Mouse (Mus musculus): Measurements from ENCODE around the gene Hist1h2bc. TPM values are rescaled to one million over a fixed set of nuclear protein-coding genes. Genes with fewer than 3 reads are reported as not detected.

The Hist1h2bc gene
- 151 and 487 TPM in 2 replicates for polyA plus RNA-seq (2012; rRNA removed; ENCODE audit: low replicate concordance)

DNA sequence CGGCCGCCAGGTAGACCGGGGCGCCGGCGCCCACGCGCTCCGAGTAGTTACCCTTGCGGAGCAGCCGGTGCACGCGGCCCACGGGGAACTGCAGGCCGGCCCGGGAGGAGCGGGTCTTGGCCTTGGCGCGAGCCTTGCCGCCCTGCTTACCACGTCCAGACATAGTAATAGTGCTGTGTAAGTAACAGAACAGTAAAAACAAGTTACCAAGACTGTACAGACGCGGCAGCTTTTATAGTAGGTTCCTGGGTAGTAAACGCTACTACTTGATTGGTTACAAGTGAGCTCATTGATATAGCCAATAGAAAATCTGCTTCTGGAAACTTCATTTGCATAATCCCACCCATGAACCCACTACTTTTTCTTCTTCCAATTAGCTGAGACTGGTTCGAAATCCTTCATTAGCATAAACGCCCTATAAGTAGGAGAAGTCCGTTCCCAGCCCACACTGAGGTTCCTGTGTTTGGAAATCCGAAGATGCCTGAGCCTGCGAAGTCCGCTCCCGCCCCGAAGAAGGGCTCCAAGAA, at the start of gene Hist1h2bc, which contains the start of gene Hist1h2ac:
Hist1h2bc (plus strand) TSS at position 445 of the 527 bp plus-strand sequence.
Hist1h2ac (minus strand) TSS at position 194 of the 527 bp plus-strand sequence.

DNA sequence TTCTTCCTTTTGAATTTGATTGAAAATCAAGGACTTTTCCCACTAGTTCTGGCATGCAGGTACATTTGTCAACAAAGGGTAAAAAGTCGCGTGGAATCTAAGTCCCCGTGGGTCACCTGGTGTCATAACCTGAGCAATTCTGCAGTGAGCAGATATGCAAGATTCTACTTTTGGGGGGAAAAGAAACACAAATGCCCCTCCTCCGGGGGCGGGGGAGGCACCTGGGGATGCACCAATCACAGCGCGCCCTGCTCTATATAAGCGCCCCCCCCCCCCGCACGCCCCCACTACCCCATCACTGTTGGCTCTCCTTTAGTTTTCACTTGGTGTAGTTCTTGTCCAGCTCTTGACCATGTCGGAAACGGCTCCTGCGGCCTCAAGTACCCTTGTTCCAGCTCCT, 11.5 kb downstream of the Hist1h2bc start, which contains the start of gene Hist1h1t:
Hist1h1t (plus strand) TSS at position 301 of the 400 bp plus-strand sequence.

GRCm38 (mm10) chr13:23698300-23698693, 14.3 kb downstream of the Hist1h2bc start, which contains the start of gene Hist1h4c:
Hist1h4c (minus strand) TSS chr13:23698454.

DNA sequence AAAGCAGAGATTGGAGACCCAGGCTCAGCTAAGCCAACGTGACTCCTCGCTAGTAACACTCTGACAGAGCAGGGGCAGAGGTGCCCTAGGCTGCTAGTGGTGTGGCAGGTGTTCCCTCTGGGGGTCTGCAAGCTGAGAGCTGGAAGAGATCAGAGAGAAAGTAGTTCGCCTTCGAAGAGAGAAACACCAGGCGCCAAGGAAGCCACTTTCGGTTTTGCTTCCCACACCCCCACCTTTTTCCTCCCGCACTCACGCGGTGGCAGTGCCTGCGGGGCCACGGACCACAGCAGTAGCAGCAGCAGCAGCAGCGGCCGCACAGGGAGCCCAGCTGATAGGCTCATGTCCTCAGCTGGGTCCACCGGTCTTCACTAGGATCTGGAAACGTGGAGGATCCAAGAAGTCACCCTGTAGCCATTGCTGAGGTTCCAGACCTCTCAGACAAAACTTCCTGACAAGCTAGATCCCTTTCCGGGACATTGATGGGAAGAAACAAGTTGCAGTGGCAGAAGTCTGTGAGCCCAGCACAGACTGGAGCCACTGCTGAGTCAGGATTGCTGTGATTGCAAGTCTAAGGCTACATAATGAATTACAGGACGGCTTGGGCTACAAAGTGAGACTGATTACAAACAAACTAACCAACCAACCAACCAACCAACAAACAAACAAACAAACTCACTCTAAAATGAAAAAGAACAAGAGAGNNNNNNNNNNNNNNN, 26.5 kb downstream of the Hist1h2bc start, which contains the start of gene Hfe:
Hfe (minus strand) TSS at position 481 of the 716 bp plus-strand sequence.

DNA sequence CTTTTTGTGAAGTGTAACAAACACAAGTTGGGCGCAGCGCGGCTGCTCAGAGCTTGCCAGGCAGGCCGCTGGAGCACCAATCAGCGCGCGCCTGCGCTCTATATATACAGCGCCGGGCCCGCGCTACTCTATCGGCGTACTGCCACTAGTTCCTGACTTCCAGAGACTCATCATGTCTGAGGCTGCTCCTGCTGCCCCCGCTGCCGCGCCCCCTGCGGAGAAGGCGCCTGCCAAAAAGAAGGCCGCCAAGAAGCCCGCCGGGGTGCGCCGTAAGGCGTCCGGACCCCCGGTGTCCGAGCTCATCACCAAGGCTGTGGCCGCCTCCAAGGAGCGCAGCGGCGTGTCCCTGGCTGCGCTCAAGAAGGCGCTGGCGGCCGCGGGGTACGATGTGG, 54.7 kb downstream of the Hist1h2bc start, which contains the start of gene Hist1h1c:
Hist1h1c (plus strand) TSS at position 132 of the 392 bp plus-strand sequence.

Other genes starting within 250 kb of the Hist1h2bc start
- 0.04 TPM in 1 of 2 replicates, not detected in the other for gene Btn1a1, start 218.3 kb upstream of the Hist1h2bc start, polyA plus RNA-seq (2012; rRNA removed; ENCODE audit: low replicate concordance)
- not detected in 2 replicates for gene Btn2a2, start 195.3 kb upstream of the Hist1h2bc start, polyA plus RNA-seq (2012; rRNA removed; ENCODE audit: low replicate concordance)
- gene Hist1h4h, start 153.1 kb upstream of the Hist1h2bc start, polyA plus RNA-seq (2012; rRNA removed; ENCODE audit: low replicate concordance): 12.7 and 22.9 TPM in 2 replicates
- 782 and 1,968 TPM in 2 replicates for gene Hist1h2af, start 150.3 kb upstream of the Hist1h2bc start, polyA plus RNA-seq (2012; rRNA removed; ENCODE audit: low replicate concordance)
- 41.4 and 47.8 TPM in 2 replicates for gene Hist1h3g, start 148.8 kb upstream of the Hist1h2bc start, polyA plus RNA-seq (2012; rRNA removed; ENCODE audit: low replicate concordance)
- gene Hist1h2bh, start 140.8 kb upstream of the Hist1h2bc start, polyA plus RNA-seq (2012; rRNA removed; ENCODE audit: low replicate concordance): 3.4 and 4.2 TPM in 2 replicates
- gene Hist1h3f, start 140.1 kb upstream of the Hist1h2bc start, polyA plus RNA-seq (2012; rRNA removed; ENCODE audit: low replicate concordance): 12.4 and 14.5 TPM in 2 replicates
- 6.2 and 12.0 TPM in 2 replicates for gene Hist1h4f, start 132.6 kb upstream of the Hist1h2bc start, polyA plus RNA-seq (2012; rRNA removed; ENCODE audit: low replicate concordance)
- 0.11 and 0.13 TPM in 2 replicates for gene Hist1h1d, start 130.9 kb upstream of the Hist1h2bc start, polyA plus RNA-seq (2012; rRNA removed; ENCODE audit: low replicate concordance)
- gene Hist1h3e, start 121.8 kb upstream of the Hist1h2bc start, polyA plus RNA-seq (2012; rRNA removed; ENCODE audit: low replicate concordance): 34.6 and 43.8 TPM in 2 replicates
- 11.9 and 48.7 TPM in 2 replicates for gene Hist1h2ae, start 113.0 kb upstream of the Hist1h2bc start, polyA plus RNA-seq (2012; rRNA removed; ENCODE audit: low replicate concordance)
- 29.6 and 41.4 TPM in 2 replicates for gene Hist1h2bg, start 112.8 kb upstream of the Hist1h2bc start, polyA plus RNA-seq (2012; rRNA removed; ENCODE audit: low replicate concordance)
- gene Hist1h2bf, start 110.0 kb upstream of the Hist1h2bc start, polyA plus RNA-seq (2012; rRNA removed; ENCODE audit: low replicate concordance): 13.2 and 22.0 TPM in 2 replicates
- 3.7 and 15.3 TPM in 2 replicates for gene Hist1h2ad, start 109.8 kb upstream of the Hist1h2bc start, polyA plus RNA-seq (2012; rRNA removed; ENCODE audit: low replicate concordance)
- gene Hist1h3d, start 108.4 kb upstream of the Hist1h2bc start, polyA plus RNA-seq (2012; rRNA removed; ENCODE audit: low replicate concordance): 13.1 and 33.1 TPM in 2 replicates
- gene Hist1h4d, start 102.6 kb upstream of the Hist1h2bc start, polyA plus RNA-seq (2012; rRNA removed; ENCODE audit: low replicate concordance): 7.5 and 12.3 TPM in 2 replicates
- 1.4 and 1.6 TPM in 2 replicates for gene Hist1h2be, start 63.1 kb upstream of the Hist1h2bc start, polyA plus RNA-seq (2012; rRNA removed; ENCODE audit: low replicate concordance)
- gene Hist1h1e, start 61.6 kb upstream of the Hist1h2bc start, polyA plus RNA-seq (2012; rRNA removed; ENCODE audit: low replicate concordance): 2.3 and 2.7 TPM in 2 replicates
- 1.3 and 5.1 TPM in 2 replicates for gene Hist1h2ac, start 251 bp upstream of the Hist1h2bc start, polyA plus RNA-seq (2012; rRNA removed; ENCODE audit: low replicate concordance)
- gene Hist1h1t, start 11.6 kb downstream of the Hist1h2bc start, polyA plus RNA-seq (2012; rRNA removed; ENCODE audit: low replicate concordance): not detected in 2 replicates
- 4.4 and 18.3 TPM in 2 replicates for gene Hist1h4c, start 14.3 kb downstream of the Hist1h2bc start, polyA plus RNA-seq (2012; rRNA removed; ENCODE audit: low replicate concordance)
- 5.9 and 6.9 TPM in 2 replicates for gene Hfe, start 26.7 kb downstream of the Hist1h2bc start, polyA plus RNA-seq (2012; rRNA removed; ENCODE audit: low replicate concordance)
- 19.5 and 49.1 TPM in 2 replicates for gene Hist1h1c, start 54.6 kb downstream of the Hist1h2bc start, polyA plus RNA-seq (2012; rRNA removed; ENCODE audit: low replicate concordance)
- 35.9 and 40.8 TPM in 2 replicates for gene Hist1h3c, start 61.4 kb downstream of the Hist1h2bc start, polyA plus RNA-seq (2012; rRNA removed; ENCODE audit: low replicate concordance)
- 18.7 and 20.8 TPM in 2 replicates for gene Hist1h2bb, start 62.5 kb downstream of the Hist1h2bc start, polyA plus RNA-seq (2012; rRNA removed; ENCODE audit: low replicate concordance)
- gene Hist1h2ab, start 66.9 kb downstream of the Hist1h2bc start, polyA plus RNA-seq (2012; rRNA removed; ENCODE audit: low replicate concordance): 22.8 and 64.3 TPM in 2 replicates
- gene Hist1h3b, start 68.1 kb downstream of the Hist1h2bc start, polyA plus RNA-seq (2012; rRNA removed; ENCODE audit: low replicate concordance): 30.7 and 39.7 TPM in 2 replicates
- gene Hist1h4b, start 72.8 kb downstream of the Hist1h2bc start, polyA plus RNA-seq (2012; rRNA removed; ENCODE audit: low replicate concordance): 9.6 and 14.6 TPM in 2 replicates
- 6.3 and 13.5 TPM in 2 replicates for gene Hist1h4a, start 77.0 kb downstream of the Hist1h2bc start, polyA plus RNA-seq (2012; rRNA removed; ENCODE audit: low replicate concordance)
- 21.3 and 31.3 TPM in 2 replicates for gene Hist1h3a, start 78.2 kb downstream of the Hist1h2bc start, polyA plus RNA-seq (2012; rRNA removed; ENCODE audit: low replicate concordance)
- 0.74 and 1.2 TPM in 2 replicates for gene Hist1h1a, start 79.5 kb downstream of the Hist1h2bc start, polyA plus RNA-seq (2012; rRNA removed; ENCODE audit: low replicate concordance)
- gene Trim38, start 85.7 kb downstream of the Hist1h2bc start, polyA plus RNA-seq (2012; rRNA removed; ENCODE audit: low replicate concordance): 0.71 and 3.3 TPM in 2 replicates
- gene Slc17a2, start 122.8 kb downstream of the Hist1h2bc start, polyA plus RNA-seq (2012; rRNA removed; ENCODE audit: low replicate concordance): 0.06 TPM in 1 of 2 replicates, not detected in the other
- gene Slc17a3, start 155.2 kb downstream of the Hist1h2bc start, polyA plus RNA-seq (2012; rRNA removed; ENCODE audit: low replicate concordance): not detected in 2 replicates
- gene Slc17a1, start 183.6 kb downstream of the Hist1h2bc start, polyA plus RNA-seq (2012; rRNA removed; ENCODE audit: low replicate concordance): not detected in 2 replicates
- gene Slc17a4, start 230.8 kb downstream of the Hist1h2bc start, polyA plus RNA-seq (2012; rRNA removed; ENCODE audit: low replicate concordance): 8.6 and 29.0 TPM in 2 replicates
- gene Hist1h2ba, start 250.0 kb downstream of the Hist1h2bc start, polyA plus RNA-seq (2012; rRNA removed; ENCODE audit: low replicate concordance): not detected in 2 replicates